Mouse (Mus musculus): ENCODE results near the gene Gm4981.
"Not testable (repeated sequence)": the region's sequence is repeated elsewhere in the genome, so short reads cannot be mapped to it uniquely, and the experiment has no call there.

The Gm4981 gene

GRCm38 (mm10) chr10:58223161-58223560, 13.3 kb downstream of the Gm4981 start:
- not testable (repeated sequence) for DNase-seq (ENCODE audit: low read depth)

DNA sequence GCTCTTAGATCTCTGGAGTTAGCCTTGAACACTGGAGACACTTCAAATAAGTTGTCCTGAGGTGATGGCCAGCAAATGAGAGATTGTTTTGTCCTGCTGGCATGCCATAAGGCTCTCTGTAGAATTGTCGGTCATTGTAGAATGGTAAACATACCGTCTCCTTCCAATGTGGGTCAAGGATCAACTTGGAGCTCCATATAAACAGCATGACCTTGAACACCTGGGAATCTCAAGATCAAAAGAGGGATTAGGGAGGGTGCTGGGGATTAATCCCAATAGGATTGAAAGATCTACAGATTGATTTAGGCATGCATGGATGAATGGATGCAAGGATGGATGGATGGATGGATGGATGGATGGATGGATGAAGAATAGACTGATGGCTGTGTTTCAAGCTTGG, 14.9 kb downstream of the Gm4981 start:
- DNase-seq (ENCODE audit: low read depth) = not testable (repeated sequence)

DNA sequence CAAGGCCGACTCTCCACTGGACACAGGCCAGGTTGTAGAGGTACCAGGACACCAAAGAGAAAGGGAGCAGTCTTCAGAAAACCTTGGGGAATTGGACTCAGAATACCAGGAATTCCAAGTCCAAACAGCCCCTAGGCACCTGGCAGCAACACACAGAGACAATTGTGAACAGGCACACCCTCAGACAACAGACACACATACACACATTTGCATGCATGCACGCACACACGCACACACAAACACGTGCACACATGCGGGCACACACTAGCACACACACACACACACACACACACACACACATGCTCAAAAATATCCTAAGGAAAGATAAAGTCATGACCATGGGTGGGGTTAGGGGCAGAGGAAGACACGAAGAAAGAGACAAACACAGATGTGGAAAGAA, 15.8 kb downstream of the Gm4981 start:
- DNase-seq (ENCODE audit: low read depth) = no peak

GRCm38 (mm10) chr10:58217366-58217765, 19.1 kb downstream of the Gm4981 start:
- DNase-seq (ENCODE audit: low read depth) = no peak

GRCm38 (mm10) chr10:58215353-58215752, 21.1 kb downstream of the Gm4981 start:
- DNase-seq (ENCODE audit: low read depth) = no peak

DNA sequence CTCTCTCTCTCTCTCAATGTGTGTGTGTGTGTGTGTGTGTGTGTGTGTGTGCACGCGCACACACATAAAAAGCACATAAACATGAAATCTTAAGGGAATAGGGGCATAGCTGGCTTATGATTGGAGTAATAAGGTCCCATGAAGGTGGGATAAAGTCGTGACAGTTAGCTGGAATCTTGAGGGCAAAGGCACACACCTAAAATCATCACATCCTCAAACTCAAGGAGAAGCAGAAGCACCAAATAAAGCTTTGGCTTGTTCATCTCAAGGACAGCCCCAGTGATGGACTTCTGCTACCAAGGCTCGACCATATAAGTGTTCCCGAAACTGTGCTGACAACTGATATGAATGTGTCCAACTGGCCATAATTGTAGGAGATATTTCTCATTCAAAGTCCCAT, 21.6 kb downstream of the Gm4981 start:
- DNase-seq (ENCODE audit: low read depth) = no peak

GRCm38 (mm10) chr10:58214497-58214896, 22.0 kb downstream of the Gm4981 start:
- DNase-seq (ENCODE audit: low read depth) = no peak

DNA sequence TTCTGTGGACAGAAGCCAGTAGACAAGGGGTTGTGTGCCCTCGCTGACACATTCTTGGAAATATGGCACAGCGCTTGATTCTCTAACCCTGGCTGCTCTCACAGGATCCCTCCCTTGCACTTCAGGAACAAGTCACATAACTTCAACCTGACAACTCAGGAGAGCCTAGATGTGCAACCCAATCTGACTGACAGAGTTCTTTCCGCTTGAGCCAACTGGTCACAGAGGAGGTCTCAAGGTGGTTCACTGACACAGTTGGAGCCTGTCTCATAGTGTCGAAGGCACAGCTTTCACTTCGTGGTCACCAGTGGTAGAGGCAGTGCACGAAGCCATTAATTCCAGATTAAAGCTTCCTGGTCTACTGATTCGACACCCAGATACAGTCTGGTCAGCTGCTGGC, 24.3 kb downstream of the Gm4981 start:
- no peak for DNase-seq (ENCODE audit: low read depth)

DNA sequence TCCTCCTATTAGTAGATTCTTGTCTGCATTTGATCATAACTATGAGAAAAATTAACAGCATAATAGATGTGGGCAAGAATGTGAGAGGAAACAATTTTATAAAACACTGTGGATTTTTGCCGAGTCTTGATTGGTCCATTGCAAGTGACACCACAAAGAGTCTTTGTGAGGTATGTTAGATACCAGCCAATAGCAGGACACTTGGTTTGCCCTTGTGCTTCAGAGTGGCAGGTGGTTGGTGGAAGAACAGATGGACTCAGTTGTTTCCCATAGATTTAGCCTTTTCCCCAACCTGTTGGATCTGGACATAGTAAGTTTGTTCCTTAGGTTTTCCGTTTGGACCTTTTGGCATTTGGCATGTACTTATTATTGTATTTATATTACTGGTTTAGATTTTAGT, 25.3 kb downstream of the Gm4981 start:
- DNase-seq (ENCODE audit: low read depth) = no peak

DNA sequence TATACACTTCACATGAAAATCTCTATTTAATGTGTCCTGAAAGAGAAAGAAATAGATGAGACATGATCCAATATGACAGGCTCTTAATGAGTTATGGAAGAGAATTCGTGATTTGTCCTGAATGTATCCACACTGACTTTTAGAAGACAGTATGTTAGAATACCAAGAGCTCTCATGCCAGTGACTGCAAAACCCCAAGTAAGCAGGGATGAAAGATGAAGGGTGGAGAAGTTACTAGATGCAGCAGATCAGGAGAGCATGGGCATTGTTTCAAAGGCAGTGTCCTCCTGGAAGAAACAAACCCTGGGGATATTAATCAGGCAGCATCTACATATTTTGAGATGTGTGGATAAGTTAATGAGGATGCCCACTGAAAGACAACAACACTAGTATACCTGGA, 26.0 kb downstream of the Gm4981 start:
- no peak for DNase-seq (ENCODE audit: low read depth)

DNA sequence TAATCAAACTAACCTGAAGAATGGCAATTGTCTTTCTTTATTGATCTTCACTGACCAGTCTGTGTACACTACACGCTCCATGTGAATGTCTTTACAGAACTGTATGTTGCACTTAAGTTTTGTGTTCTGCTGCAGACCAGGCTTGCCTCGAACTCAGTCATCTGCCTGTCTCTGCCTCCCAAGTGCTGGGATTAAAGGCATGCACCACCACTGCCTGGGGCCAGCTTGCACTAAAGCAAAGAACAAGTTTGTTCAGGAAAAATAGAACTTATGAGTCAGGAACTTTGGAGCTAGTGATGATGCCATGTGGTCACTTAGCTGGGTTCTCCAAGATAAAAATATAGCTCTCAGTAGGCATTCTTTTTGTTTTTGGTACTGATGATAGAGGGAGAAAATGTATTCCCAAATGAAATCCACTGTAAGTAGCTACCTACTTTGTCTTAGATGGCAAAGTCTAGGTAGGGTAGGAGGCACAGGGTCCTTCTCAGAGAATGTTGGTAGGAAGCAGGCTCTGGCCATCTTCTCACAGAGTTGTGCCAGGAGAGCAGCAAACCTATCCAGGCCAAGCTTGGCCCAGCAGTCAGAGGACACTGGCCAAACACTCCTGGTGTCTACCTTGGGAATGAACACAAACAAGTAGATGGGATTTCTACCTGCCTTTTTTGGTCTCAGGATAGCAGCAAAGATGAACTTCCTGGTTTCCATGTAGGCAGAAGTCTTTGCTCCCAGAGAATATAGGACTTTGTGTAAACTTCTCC, 26.6 kb downstream of the Gm4981 start:
- no peak for DNase-seq (ENCODE audit: low read depth)

GRCm38 (mm10) chr10:58206639-58207404, 29.7 kb downstream of the Gm4981 start:
- DNase-seq (ENCODE audit: low read depth) = no peak

- no peak for DNase-seq (ENCODE audit: low read depth)
These were observed 30.5 kb downstream of the Gm4981 start for GRCm38 (mm10) chr10:58205986-58206385.
